Mouse (Mus musculus) limb, embryonic 13.5 days (tissue): ENCODE measurements at regions not wholly inside any gene's neighbourhood (a gene's known extent, or its start where the extent isn't known, plus 50 kb on each side); places are given as distances from the start of the nearest gene placed in this dataset.

Source experiments
- ATAC-seq: fragments of 200-750 bp; cut with Nextera tagmentation; 2 replicates; pipeline ENCODE4 v1.8.0; 2017; ENCODE audit warnings: low read depth, moderate number of reproducible peaks, moderate TSS enrichment; ENCODE audit not compliant: low FRiP score
- H3K27ac ChIP-seq: fragments of 300-500 bp; sonication (generic); 2 replicates; pipeline ENCODE4 v1.5.1; 2015; ENCODE audit warnings: inconsistent platforms, mild to moderate bottlenecking, moderate library complexity
- H3K27me3 ChIP-seq: fragments of 300-500 bp; sonication (generic); 2 replicates; pipeline ENCODE4 v1.6.1; 2015; ENCODE audit warnings: mild to moderate bottlenecking, inconsistent platforms
- H3K36me3 ChIP-seq: fragments of 300-500 bp; sonication (generic); 2 replicates; pipeline ENCODE4 v1.6.1; 2015; ENCODE audit warnings: inconsistent platforms, mild to moderate bottlenecking, moderate library complexity
- H3K4me1 ChIP-seq: fragments of 300-500 bp; sonication (generic); 2 replicates; pipeline ENCODE4 v1.6.1; 2015; ENCODE audit warnings: inconsistent platforms
- H3K4me2 ChIP-seq: fragments of 300-500 bp; sonication (generic); replicated peaks from 2 replicates; pipeline ENCODE4 v1.6.1; 2015; ENCODE audit warnings: inconsistent platforms, mild to moderate bottlenecking, moderate library complexity
- H3K4me3 ChIP-seq: fragments of 300-500 bp; sonication (generic); 2 replicates; pipeline ENCODE4 v1.5.1; 2015; ENCODE audit warnings: moderate library complexity, mild to moderate bottlenecking, inconsistent platforms
- H3K9ac ChIP-seq: fragments of 300-500 bp; sonication (generic); 2 replicates; pipeline ENCODE4 v1.6.1; 2015; ENCODE audit warnings: mild to moderate bottlenecking, inconsistent platforms
- H3K9me3 ChIP-seq: fragments of 300-500 bp; sonication (generic); 2 replicates; pipeline ENCODE4 v1.6.1; 2016; ENCODE audit warnings: inconsistent platforms
- WGBS: fragments of 180-500 bp; shearing (Covaris S2); methylation state at CpG from one replicate; pipeline ENCODE4 v1.1.7; 2015; 5-methylcytosine and 5-hydroxymethylcytosine counted together

GRCm38 (mm10) chr3:66550920-66551319 lies 254.3 kb upstream of the Veph1 start:
- no peak overlapping the region for H3K27ac ChIP-seq
- no peaks in the 10 kb centered on the region for H3K4me1 ChIP-seq
- H3K27me3 ChIP-seq, result no peaks in the 10 kb centered on the region
- H3K9me3 ChIP-seq, result no peaks in the 10 kb centered on the region
- no peak for ATAC-seq
- no peak overlapping the region for H3K9ac ChIP-seq
- no peaks in the 10 kb centered on the region for H3K36me3 ChIP-seq
- H3K4me2 ChIP-seq, result no peak overlapping the region
- H3K4me3 ChIP-seq, result no peak overlapping the region

- Histone ChIP-seq H3K9ac (no peak overlapping the region), H3K4me3 (no peak overlapping the region), H3K27ac (no peak overlapping the region), H3K36me3 (no peaks in the 10 kb centered on the region), H3K4me1 (peaks cover 18% of the 10 kb centered on the region), H3K9me3 (peaks cover 5% of the 10 kb centered on the region; the same call in 1 of the 2 replicates), H3K27me3 (no peaks in the 10 kb centered on the region), H3K4me2 (no peak overlapping the region)
- 88% methylated on average over 4 of the region's 4 CpGs for WGBS
- ATAC-seq, result no peak
Measured at GRCm38 (mm10) chr3:66546576-66546975, 249.9 kb upstream of the Veph1 start.

- peak; percentile 73 for ATAC-seq
- Histone ChIP-seq H3K9me3 (peaks cover 5% of the 10 kb centered on the region; the same call in 1 of the 2 replicates), H3K4me2 (no peak overlapping the region), H3K36me3 (no peaks in the 10 kb centered on the region), H3K27me3 (no peaks in the 10 kb centered on the region; the same call in 1 of the 2 replicates), H3K27ac (no peak overlapping the region), H3K4me1 (peaks cover 18% of the 10 kb centered on the region), H3K4me3 (no peak overlapping the region), H3K9ac (no peak overlapping the region)
- WGBS, result 51% methylated on average over 5 of the region's 5 CpGs
Measured at GRCm38 (mm10) chr3:66544139-66544933, 247.7 kb upstream of the Veph1 start.

GRCm38 (mm10) chr3:66542865-66543264 lies 246.2 kb upstream of the Veph1 start:
- no peak for ATAC-seq
- Histone ChIP-seq H3K9ac (no peak overlapping the region), H3K4me2 (no peak overlapping the region), H3K36me3 (no peaks in the 10 kb centered on the region), H3K4me1 (peaks cover 18% of the 10 kb centered on the region), H3K9me3 (peaks cover 5% of the 10 kb centered on the region; the same call in 1 of the 2 replicates), H3K27ac (no peak overlapping the region), H3K27me3 (peaks cover 9% of the 10 kb centered on the region), H3K4me3 (no peak overlapping the region)
- 46% methylated on average over 3 of the region's 3 CpGs for WGBS

GRCm38 (mm10) chr3:66537913-66538312 lies 241.3 kb upstream of the Veph1 start:
- no peak overlapping the region for H3K4me2 ChIP-seq
- no peak for ATAC-seq
- H3K9ac ChIP-seq, result no peak overlapping the region
- H3K4me1 ChIP-seq, result peaks cover 26% of the 10 kb centered on the region
- 68% methylated on average over 7 of the region's 7 CpGs for WGBS
- H3K9me3 ChIP-seq, result peaks cover 9% of the 10 kb centered on the region; the same call in 1 of the 2 replicates
- H3K27me3 ChIP-seq, result peaks cover 10% of the 10 kb centered on the region
- H3K4me3 ChIP-seq, result no peak overlapping the region
- no peaks in the 10 kb centered on the region for H3K36me3 ChIP-seq
- no peak overlapping the region for H3K27ac ChIP-seq

- Histone ChIP-seq H3K4me3 (no peak overlapping the region), H3K27ac (no peak overlapping the region), H3K4me2 (no peak overlapping the region; the same call in 1 of the 2 replicates), H3K9ac (no peak overlapping the region), H3K4me1 (peaks cover 21% of the 10 kb centered on the region), H3K9me3 (peaks cover 9% of the 10 kb centered on the region; the same call in 1 of the 2 replicates), H3K27me3 (peaks cover 10% of the 10 kb centered on the region), H3K36me3 (no peaks in the 10 kb centered on the region)
- WGBS, result 11% methylated on average over 3 of the region's 3 CpGs
- no peak for ATAC-seq
Measured at GRCm38 (mm10) chr3:66537106-66537893, 240.7 kb upstream of the Veph1 start.

- peak overlapping the region; percentile 12 for H3K4me3 ChIP-seq
- 20% methylated on average over 11 of the region's 11 CpGs for WGBS
- peak; percentile 28; the same call in 1 of the 2 replicates for ATAC-seq
- peaks cover 21% of the 10 kb centered on the region for H3K4me1 ChIP-seq
- peaks cover 10% of the 10 kb centered on the region for H3K27me3 ChIP-seq
- no peaks in the 10 kb centered on the region for H3K36me3 ChIP-seq
- H3K4me2 ChIP-seq, result peak overlapping the region; percentile 51
- no peak overlapping the region; the same call in 1 of the 2 replicates for H3K9ac ChIP-seq
- no peak overlapping the region for H3K27ac ChIP-seq
- H3K9me3 ChIP-seq, result peaks cover 4% of the 10 kb centered on the region; the same call in 1 of the 2 replicates
Measured at GRCm38 (mm10) chr3:66536673-66537072, 240.0 kb upstream of the Veph1 start.

- no peak overlapping the region for H3K27ac ChIP-seq
- WGBS, result 16% methylated on average over 8 of the region's 8 CpGs
- ATAC-seq, result no peak
- no peak overlapping the region for H3K9ac ChIP-seq
- peaks cover 10% of the 10 kb centered on the region for H3K27me3 ChIP-seq
- no peak overlapping the region for H3K4me3 ChIP-seq
- H3K4me1 ChIP-seq, result peaks cover 21% of the 10 kb centered on the region
- H3K36me3 ChIP-seq, result no peaks in the 10 kb centered on the region
- H3K9me3 ChIP-seq, result peaks cover 4% of the 10 kb centered on the region; the same call in 1 of the 2 replicates
- H3K4me2 ChIP-seq, result peak overlapping the region; percentile 51
Measured at GRCm38 (mm10) chr3:66535786-66536529, 239.3 kb upstream of the Veph1 start.

GRCm38 (mm10) chr3:66519925-66520324 lies 223.3 kb upstream of the Veph1 start:
- no peak for ATAC-seq
- Histone ChIP-seq H3K9me3 (peaks cover 3% of the 10 kb centered on the region; the same call in 1 of the 2 replicates), H3K4me3 (no peak overlapping the region), H3K27me3 (no peaks in the 10 kb centered on the region), H3K4me1 (no peaks in the 10 kb centered on the region), H3K36me3 (no peaks in the 10 kb centered on the region), H3K27ac (no peak overlapping the region), H3K4me2 (no peak overlapping the region), H3K9ac (no peak overlapping the region)
- WGBS, result 100% methylated on average over 1 of the region's 1 CpGs

- Histone ChIP-seq H3K27me3 (no peaks in the 10 kb centered on the region), H3K4me3 (no peak overlapping the region), H3K4me1 (peaks cover 6% of the 10 kb centered on the region; the same call in 1 of the 2 replicates), H3K4me2 (no peak overlapping the region), H3K27ac (no peak overlapping the region), H3K9ac (no peak overlapping the region), H3K9me3 (peaks cover 3% of the 10 kb centered on the region; the same call in 1 of the 2 replicates), H3K36me3 (no peaks in the 10 kb centered on the region)
- 50% methylated on average over 2 of the region's 2 CpGs for WGBS
- ATAC-seq, result no peak
Measured at GRCm38 (mm10) chr3:66518289-66518688, 221.7 kb upstream of the Veph1 start.

GRCm38 (mm10) chr3:66515773-66516406 lies 219.3 kb upstream of the Veph1 start:
- no peak overlapping the region for H3K4me2 ChIP-seq
- peaks cover 6% of the 10 kb centered on the region; the same call in 1 of the 2 replicates for H3K4me1 ChIP-seq
- H3K36me3 ChIP-seq, result no peaks in the 10 kb centered on the region
- no peak for ATAC-seq
- no peak overlapping the region; the same call in 1 of the 2 replicates for H3K27ac ChIP-seq
- no peaks in the 10 kb centered on the region for H3K27me3 ChIP-seq
- no peak overlapping the region for H3K4me3 ChIP-seq
- 76% methylated on average over 6 of the region's 6 CpGs for WGBS
- H3K9ac ChIP-seq, result no peak overlapping the region
- H3K9me3 ChIP-seq, result peaks cover 3% of the 10 kb centered on the region; the same call in 1 of the 2 replicates
